Mouse (Mus musculus) liver, embryonic 16.5 days (tissue): ENCODE results near the gene Mier2. TPM values are rescaled to one million over a fixed set of nuclear protein-coding genes. Genes with fewer than 3 reads are reported as not detected.

Experiments
- ATAC-seq: fragments of 200-750 bp; cut with Nextera tagmentation; 2 replicates; pipeline ENCODE4 v1.8.0; 2017; ENCODE audit warnings: low read depth, mild to moderate bottlenecking, moderate number of reproducible peaks, moderate library complexity
- H3K27ac ChIP-seq: fragments of 300-500 bp; sonication (generic); 2 replicates; pipeline ENCODE4 v1.5.1; 2014; ENCODE audit warnings: mild to moderate bottlenecking, low read length
- H3K27me3 ChIP-seq: fragments of 300-500 bp; sonication (generic); 2 replicates; pipeline ENCODE4 v1.6.1; 2014; ENCODE audit warnings: low read depth, low read length, mixed read lengths; ENCODE audit not compliant: control insufficient read depth, insufficient read depth
- H3K36me3 ChIP-seq: fragments of 300-500 bp; sonication (generic); 2 replicates; pipeline ENCODE4 v1.6.1; 2014; ENCODE audit warnings: mild to moderate bottlenecking; ENCODE audit not compliant: control insufficient read depth, insufficient read depth
- H3K4me1 ChIP-seq: fragments of 300-500 bp; sonication (generic); 2 replicates; pipeline ENCODE4 v1.6.1; 2014; ENCODE audit warnings: low read depth, low read length, mixed read lengths; ENCODE audit not compliant: control insufficient read depth
- H3K4me2 ChIP-seq: fragments of 300-500 bp; sonication (generic); 2 replicates; pipeline ENCODE4 v1.6.1; 2014; ENCODE audit warnings: low read depth, low read length, mixed read lengths
- H3K4me3 ChIP-seq: fragments of 300-500 bp; sonication (generic); 2 replicates; pipeline ENCODE4 v1.5.1; 2014; ENCODE audit warnings: low read depth, mild to moderate bottlenecking, low read length
- H3K9ac ChIP-seq: fragments of 300-500 bp; sonication (generic); 2 replicates; pipeline ENCODE4 v1.6.1; 2014; ENCODE audit warnings: low read depth, low read length
- H3K9me3 ChIP-seq: fragments of 300-500 bp; sonication (generic); replicated peaks from 2 replicates; pipeline ENCODE4 v1.6.1; 2016; ENCODE audit warnings: low read length; ENCODE audit not compliant: control insufficient read depth
- WGBS: fragments of 180-500 bp; shearing (Covaris S2); extraction: QIAGEN DNeasy Blood & Tissue Kit; methylation state at CpG from one replicate; pipeline ENCODE4 v1.1.7; 2014; ENCODE audit not compliant: insufficient replicate concordance; 5-methylcytosine and 5-hydroxymethylcytosine counted together
- polyA plus RNA-seq: library from polyadenylated mRNA; unstranded; fragments of >200 nt; fragmentation: Nextera tagmentation; extraction: Ambion mirVana; gene quantifications from 2 replicates; pipeline ENCODE4 v1.2.1, GENCODE M21; 2015

Gene Mier2
- 10.6 and 11.6 TPM in 2 replicates for polyA plus RNA-seq

- under 1% methylated on average over 74 of the region's 108 CpGs for WGBS
- Histone ChIP-seq H3K27me3 (no peaks in the 10 kb centered on the region), H3K9ac (peak within 1 kb of the TSS; percentile 71), H3K4me2 (peak within 1 kb of the TSS; percentile 74), H3K27ac (no peak within 1 kb of the TSS), H3K9me3 (no peaks in the 10 kb centered on the region), H3K4me1 (peaks cover 7% of the 10 kb centered on the region), H3K4me3 (peak within 1 kb of the TSS; percentile 71), H3K36me3 (no peaks in the 10 kb centered on the region)
- peak; percentile 81 for ATAC-seq
Measured at GRCm38 (mm10) chr10:79554330-79555237, at the start of gene Mier2. TSS of gene Mier2 (minus strand) at chr10:79555199.

GRCm38 (mm10) chr10:79597936-79598230 lies 42.9 kb upstream of the Mier2 start:
- H3K9ac ChIP-seq = no peak overlapping the region
- no peak for ATAC-seq
- no peak overlapping the region for H3K4me2 ChIP-seq
- 59% methylated on average over 4 of the region's 4 CpGs for WGBS
- H3K4me1 ChIP-seq = no peaks in the 10 kb centered on the region; the same call in 1 of the 2 replicates
- no peaks in the 10 kb centered on the region for H3K36me3 ChIP-seq
- H3K4me3 ChIP-seq = no peak overlapping the region
- no peak overlapping the region for H3K27ac ChIP-seq
- H3K27me3 ChIP-seq = no peaks in the 10 kb centered on the region
- no peaks in the 10 kb centered on the region for H3K9me3 ChIP-seq

DNA sequence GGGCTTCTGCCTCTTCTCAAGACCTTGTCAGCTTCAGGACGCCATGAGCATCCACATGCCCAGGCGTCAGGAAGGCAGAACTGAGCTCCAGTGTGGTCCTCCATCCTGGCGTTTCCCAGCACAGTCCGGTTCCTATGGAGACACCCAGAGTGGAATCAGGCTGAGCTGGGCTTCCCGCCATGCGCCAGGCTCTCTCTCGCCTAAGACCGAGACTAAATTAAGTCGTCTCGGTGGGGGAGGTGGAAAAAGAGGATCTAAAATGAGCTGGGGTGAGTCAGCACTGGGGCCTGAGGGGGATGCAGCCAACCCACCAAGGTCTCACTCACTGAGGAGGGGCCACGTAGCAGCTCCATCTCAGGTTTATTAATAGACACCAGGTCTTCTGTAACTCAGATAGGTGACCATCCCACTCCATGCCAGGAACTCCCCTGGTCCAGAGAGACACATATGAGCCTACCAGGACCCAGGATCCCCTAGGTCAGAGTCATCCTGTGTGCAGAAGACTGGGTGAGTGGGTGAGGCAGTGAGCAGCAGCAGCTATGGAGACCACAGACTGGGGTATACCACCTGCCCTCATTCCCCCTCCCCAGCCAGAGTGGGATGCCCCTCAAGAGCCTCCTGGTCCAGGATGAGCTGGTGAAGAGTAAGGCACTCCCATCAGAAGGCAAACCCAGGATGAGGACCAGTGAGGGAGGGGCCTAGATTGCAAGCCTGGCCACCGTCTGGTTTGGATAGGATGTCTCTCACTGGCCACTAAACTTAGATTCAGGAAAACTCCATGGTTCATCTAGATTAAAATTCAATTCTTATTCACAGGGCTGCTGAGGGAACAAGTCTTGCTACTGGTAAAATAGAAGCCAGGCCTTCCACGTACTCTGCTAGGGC lies 42.3 kb upstream of the Mier2 start:
- Histone ChIP-seq H3K4me2 (no peak overlapping the region), H3K9ac (no peak overlapping the region), H3K9me3 (no peaks in the 10 kb centered on the region), H3K4me3 (no peak overlapping the region), H3K27ac (no peak overlapping the region), H3K36me3 (no peaks in the 10 kb centered on the region), H3K27me3 (no peaks in the 10 kb centered on the region), H3K4me1 (no peaks in the 10 kb centered on the region; the same call in 1 of the 2 replicates)
- 25% methylated on average over 13 of the region's 13 CpGs for WGBS
- ATAC-seq = no peak

DNA sequence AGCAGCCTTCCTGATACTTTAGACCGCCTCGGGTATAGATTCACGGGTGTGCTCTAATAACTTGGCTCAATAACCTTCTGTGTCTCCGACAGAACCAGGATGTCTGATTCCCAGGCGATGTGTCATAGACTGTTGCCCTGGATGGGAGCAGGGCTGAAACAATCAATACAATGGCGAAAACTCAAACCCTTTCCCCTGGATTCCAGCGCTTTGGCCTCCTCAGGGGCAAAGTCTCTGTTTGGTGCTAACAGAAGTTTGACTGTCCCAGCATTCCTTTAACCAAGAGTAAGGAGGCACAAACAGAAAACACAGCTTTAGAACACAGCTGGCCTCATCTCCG lies 40.6 kb upstream of the Mier2 start:
- 44% methylated on average over 8 of the region's 8 CpGs for WGBS
- no peaks in the 10 kb centered on the region for H3K9me3 ChIP-seq

DNA sequence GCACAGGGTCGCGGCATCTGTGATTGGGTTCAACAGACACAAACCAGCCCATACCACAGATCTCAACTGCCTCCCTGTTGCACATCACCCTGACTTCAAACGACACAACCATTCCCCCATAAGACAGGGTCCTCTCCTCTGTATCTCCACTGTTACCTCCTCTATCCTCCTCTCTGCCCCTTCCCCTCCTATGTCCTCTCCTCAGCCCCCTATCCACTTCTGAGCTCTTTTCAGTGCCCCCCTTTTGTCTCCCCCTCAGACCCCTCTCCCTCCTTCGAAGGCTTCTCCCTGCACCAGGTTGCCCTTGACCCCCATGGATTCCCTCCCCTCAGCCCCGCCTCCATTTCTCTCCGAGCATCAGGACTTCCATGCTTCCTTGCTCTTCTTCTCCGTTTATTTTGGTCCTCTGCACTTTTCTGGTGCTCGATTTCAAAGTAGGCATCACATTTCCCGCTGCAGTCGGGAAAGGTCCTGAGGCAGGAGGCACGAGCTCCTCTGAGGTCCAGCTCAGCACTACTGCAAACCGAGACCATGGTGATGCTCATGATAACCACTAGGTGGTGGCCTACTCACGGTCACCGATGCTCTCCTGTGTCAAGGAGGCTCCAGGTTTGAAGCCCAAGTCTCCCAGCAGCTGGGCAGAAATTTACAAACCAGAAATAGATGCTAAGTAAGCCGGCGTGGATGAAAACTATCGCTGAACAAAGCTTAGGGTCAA lies 40.0 kb upstream of the Mier2 start:
- Histone ChIP-seq H3K9ac (no peak overlapping the region), H3K27me3 (no peaks in the 10 kb centered on the region), H3K27ac (no peak overlapping the region), H3K36me3 (no peaks in the 10 kb centered on the region), H3K9me3 (no peaks in the 10 kb centered on the region), H3K4me2 (no peak overlapping the region), H3K4me1 (no peaks in the 10 kb centered on the region; the same call in 1 of the 2 replicates), H3K4me3 (no peak overlapping the region)
- peak; percentile 53; the same call in 1 of the 2 replicates for ATAC-seq
- 15% methylated on average over 17 of the region's 17 CpGs for WGBS

More for the DNA sequence above, 40.6 kb upstream of the Mier2 start:
- ATAC-seq = peak; percentile 63; the same call in 1 of the 2 replicates
- H3K4me1 ChIP-seq = no peaks in the 10 kb centered on the region; the same call in 1 of the 2 replicates
- H3K9ac ChIP-seq = no peak overlapping the region
- H3K27ac ChIP-seq = no peak overlapping the region
- no peaks in the 10 kb centered on the region for H3K36me3 ChIP-seq
- no peak overlapping the region for H3K4me2 ChIP-seq
- H3K4me3 ChIP-seq = no peak overlapping the region
- H3K27me3 ChIP-seq = no peaks in the 10 kb centered on the region

GRCm38 (mm10) chr10:79594111-79594510 lies 39.1 kb upstream of the Mier2 start:
- no peaks in the 10 kb centered on the region for H3K36me3 ChIP-seq
- H3K4me1 ChIP-seq = no peaks in the 10 kb centered on the region; the same call in 1 of the 2 replicates
- H3K27ac ChIP-seq = no peak overlapping the region
- H3K4me2 ChIP-seq = no peak overlapping the region
- H3K4me3 ChIP-seq = no peak overlapping the region
- H3K9ac ChIP-seq = no peak overlapping the region
- H3K27me3 ChIP-seq = no peaks in the 10 kb centered on the region
- WGBS = 24% methylated on average over 6 of the region's 6 CpGs
- H3K9me3 ChIP-seq = no peaks in the 10 kb centered on the region
- ATAC-seq = no peak

DNA sequence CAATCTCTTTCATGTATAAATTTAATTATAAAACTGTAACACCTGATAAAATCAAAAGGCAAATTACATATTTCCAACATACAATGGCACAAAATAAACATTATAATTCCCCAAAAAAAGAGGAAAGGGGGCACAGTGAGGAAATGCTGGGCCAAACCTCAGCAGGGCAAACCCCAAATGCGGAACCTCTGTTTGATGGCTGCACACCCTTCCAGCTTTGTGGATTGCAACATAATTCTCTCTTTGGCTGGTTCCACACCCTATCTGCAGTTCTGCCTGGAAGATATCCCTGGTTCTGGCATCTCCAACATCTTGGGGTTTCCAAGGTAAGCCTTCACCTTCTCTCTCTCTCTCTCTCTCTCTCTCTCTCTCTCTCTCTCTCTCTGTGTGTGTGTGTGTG lies 35.7 kb upstream of the Mier2 start:
- no peaks in the 10 kb centered on the region for H3K27me3 ChIP-seq
- 56% methylated on average over 1 of the region's 1 CpGs for WGBS
- H3K4me1 ChIP-seq = no peaks in the 10 kb centered on the region; the same call in 1 of the 2 replicates
- no peak overlapping the region for H3K4me2 ChIP-seq
- no peak overlapping the region for H3K27ac ChIP-seq
- no peak overlapping the region for H3K9ac ChIP-seq
- H3K36me3 ChIP-seq = no peaks in the 10 kb centered on the region
- no peak for ATAC-seq
- H3K4me3 ChIP-seq = no peak overlapping the region
- H3K9me3 ChIP-seq = no peaks in the 10 kb centered on the region

DNA sequence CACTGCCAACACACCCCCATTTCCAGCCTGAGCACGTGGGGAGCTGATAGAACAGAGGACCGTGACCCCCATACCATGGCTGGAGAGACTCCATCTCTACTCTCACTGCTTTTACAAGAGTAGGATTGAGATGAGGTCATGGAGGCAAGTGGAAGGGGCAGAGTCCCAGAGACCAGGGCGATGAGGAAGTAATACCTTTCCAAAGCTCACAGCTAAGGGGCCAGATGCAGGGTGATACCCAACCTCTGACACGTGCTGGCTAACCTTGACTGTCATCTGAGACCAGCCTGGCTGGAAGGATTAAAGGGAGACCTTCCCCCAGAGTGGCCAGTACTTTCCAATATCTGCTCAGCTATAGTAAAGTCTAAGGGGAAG lies 32.7 kb upstream of the Mier2 start:
- Histone ChIP-seq H3K9me3 (no peaks in the 10 kb centered on the region), H3K4me1 (no peaks in the 10 kb centered on the region), H3K4me3 (no peak overlapping the region), H3K36me3 (no peaks in the 10 kb centered on the region), H3K27me3 (no peaks in the 10 kb centered on the region), H3K9ac (no peak overlapping the region), H3K27ac (no peak overlapping the region), H3K4me2 (no peak overlapping the region)
- WGBS = 42% methylated on average over 4 of the region's 4 CpGs
- ATAC-seq = no peak
